Mouse (Mus musculus) olfactory bulb, adult 2 months (tissue): ENCODE results near the gene Nkx1-2.

Source experiments
- CTCF ChIP-seq: fragments of 200-500 bp; IDR thresholded peaks from 2 replicates; pipeline ENCODE4 v1.5.1; 2012; ENCODE audit warnings: low read depth, mild to moderate bottlenecking, low read length, moderate library complexity; ENCODE audit not compliant: insufficient read depth
- POLR2A ChIP-seq: fragments of 200-500 bp; IDR thresholded peaks from 2 replicates; pipeline ENCODE4 v1.6.1; 2012; ENCODE audit warnings: mild to moderate bottlenecking, low read depth, low read length, moderate library complexity; ENCODE audit not compliant: insufficient read depth

GRCm38 (mm10) chr7:132617021-132617564 lies 17.7 kb upstream of the Nkx1-2 start:
- TF ChIP-seq POLR2A, result no peak
- no peak for TF ChIP-seq CTCF
